Mouse (Mus musculus): ENCODE measurements around the gene Shisa9.

DNA sequence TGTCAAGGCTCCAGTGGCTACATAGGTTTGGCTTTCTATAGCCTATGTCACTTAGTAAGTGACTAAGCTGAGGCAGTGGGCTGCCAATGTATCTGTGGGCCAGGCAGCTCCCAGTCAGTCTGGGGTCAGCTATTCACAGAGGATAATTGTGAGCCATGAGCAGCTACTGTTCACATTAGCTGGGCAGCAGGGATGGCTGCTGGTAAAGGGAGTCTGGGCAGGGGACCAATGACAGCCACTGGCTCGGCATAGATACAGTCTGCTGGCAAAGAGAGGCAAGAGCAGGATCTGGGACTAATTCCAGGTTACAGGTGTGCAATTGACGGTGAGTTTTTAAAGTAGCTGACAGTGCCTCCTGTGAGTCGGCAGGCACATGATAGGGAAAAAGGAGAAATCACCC lies 145.9 kb downstream of the Shisa9 start:
- TF ChIP-seq CTCF (IDR thresholded peaks at IDR 0.05; ENCODE audit: borderline replicate concordance, insufficient read depth, low read depth, low read length), result no peak
- no peak for TF ChIP-seq POLR2A (IDR thresholded peaks at IDR 0.05; ENCODE audit: borderline replicate concordance, insufficient read depth, low read length)

Measured in cerebellum, adult 2 months (tissue).